Mouse (Mus musculus) cerebellum, adult 2 months (tissue): ENCODE results near the gene Zg16.

Experiments
- CTCF ChIP-seq: fragments of 200-500 bp; IDR thresholded peaks from 2 replicates; pipeline ENCODE4 v1.5.1; 2011; ENCODE audit warnings: low read depth, mild to moderate bottlenecking, control low read depth, low read length, moderate library complexity, borderline replicate concordance; ENCODE audit not compliant: insufficient read depth
- POLR2A ChIP-seq: fragments of 200-500 bp; IDR thresholded peaks from 2 replicates; pipeline ENCODE4 v1.6.1; 2011; ENCODE audit warnings: low read length, control low read depth, borderline replicate concordance; ENCODE audit not compliant: insufficient read depth

DNA sequence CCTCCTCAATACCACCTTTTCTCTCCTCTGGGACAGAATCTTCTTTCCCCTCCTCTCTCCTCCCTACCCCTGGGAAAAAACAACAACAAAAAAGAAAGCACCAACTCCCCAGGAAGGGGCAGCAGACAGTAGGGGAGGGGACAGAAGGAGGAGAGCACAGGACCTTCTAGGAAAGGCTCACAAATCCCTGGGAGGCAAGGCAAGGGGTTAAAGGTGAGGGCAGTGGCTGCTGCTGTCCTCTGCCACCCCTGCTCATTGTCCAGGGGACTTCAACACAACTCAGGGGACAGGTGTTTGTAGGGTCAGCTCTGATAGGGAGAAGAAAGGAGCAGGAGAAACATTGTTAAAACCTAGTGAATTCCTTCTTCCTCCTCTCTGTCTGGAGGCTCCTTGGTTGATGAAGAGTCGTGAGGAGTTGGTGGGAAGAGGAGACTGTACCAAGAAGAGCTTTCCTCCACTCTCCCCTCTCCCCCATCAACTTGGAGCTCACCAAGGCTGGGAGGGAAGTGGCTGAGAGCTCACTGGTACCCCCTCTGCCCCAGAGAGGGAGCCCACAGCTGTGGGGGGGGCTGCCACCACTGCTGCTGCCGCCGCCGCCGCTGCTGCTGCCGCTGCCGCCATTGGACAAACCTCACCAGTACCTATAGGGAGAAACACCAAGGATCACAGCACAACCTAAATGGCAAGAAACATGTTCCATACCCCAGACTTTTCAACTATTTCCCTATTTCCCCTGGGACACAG is 64.4 kb downstream of the Zg16 start:
- TF ChIP-seq CTCF (no peak), POLR2A (no peak)
